Mouse (Mus musculus): ENCODE measurements around the gene Podxl. TPM values are rescaled to one million over a fixed set of nuclear protein-coding genes. Genes with fewer than 3 reads are reported as not detected.

Gene Podxl
- total RNA-seq, 2 experiments from 2014 or later, result not detected

GRCm38 (mm10) chr6:31526929-31527328 lies 36.9 kb downstream of the Podxl start:
- no peak for ATAC-seq (replicated peaks; ENCODE audit: low FRiP score, poor library complexity, severe bottlenecking)

GRCm38 (mm10) chr6:31525231-31525900 lies 38.4 kb downstream of the Podxl start:
- peak; percentile 77; the same call in 1 of the 2 replicates for ATAC-seq (replicated peaks; ENCODE audit: low FRiP score, poor library complexity, severe bottlenecking)

GRCm38 (mm10) chr6:31524647-31525046 lies 39.1 kb downstream of the Podxl start:
- ATAC-seq (replicated peaks; ENCODE audit: low FRiP score, poor library complexity, severe bottlenecking), result no peak

GRCm38 (mm10) chr6:31524121-31524520 lies 39.7 kb downstream of the Podxl start:
- ATAC-seq (replicated peaks; ENCODE audit: low FRiP score, poor library complexity, severe bottlenecking), result no peak

GRCm38 (mm10) chr6:31523657-31524056 lies 40.1 kb downstream of the Podxl start:
- ATAC-seq (replicated peaks; ENCODE audit: low FRiP score, poor library complexity, severe bottlenecking), result no peak

- no peak for ATAC-seq (replicated peaks; ENCODE audit: low FRiP score, poor library complexity, severe bottlenecking)
Measured at GRCm38 (mm10) chr6:31523039-31523438, 40.7 kb downstream of the Podxl start.

GRCm38 (mm10) chr6:31522478-31522877 lies 41.3 kb downstream of the Podxl start:
- no peak for ATAC-seq (replicated peaks; ENCODE audit: low FRiP score, poor library complexity, severe bottlenecking)

GRCm38 (mm10) chr6:31521491-31522355 lies 42.1 kb downstream of the Podxl start:
- no peak for ATAC-seq (replicated peaks; ENCODE audit: low FRiP score, poor library complexity, severe bottlenecking)

- no peak for ATAC-seq (replicated peaks; ENCODE audit: low FRiP score, poor library complexity, severe bottlenecking)
Measured at GRCm38 (mm10) chr6:31520486-31521215, 43.1 kb downstream of the Podxl start.

- peak; percentile 81 for ATAC-seq (replicated peaks; ENCODE audit: low FRiP score, poor library complexity, severe bottlenecking)
Measured at GRCm38 (mm10) chr6:31519001-31519471, 44.7 kb downstream of the Podxl start.

GRCm38 (mm10) chr6:31518338-31518698 lies 45.5 kb downstream of the Podxl start:
- no peak for ATAC-seq (replicated peaks; ENCODE audit: low FRiP score, poor library complexity, severe bottlenecking)

GRCm38 (mm10) chr6:31517681-31518337 lies 46.0 kb downstream of the Podxl start:
- no peak for ATAC-seq (replicated peaks; ENCODE audit: low FRiP score, poor library complexity, severe bottlenecking)

- ATAC-seq (replicated peaks; ENCODE audit: low FRiP score, poor library complexity, severe bottlenecking), result no peak
Measured at GRCm38 (mm10) chr6:31513726-31514125, 50.1 kb downstream of the Podxl start.

- ATAC-seq (replicated peaks; ENCODE audit: low FRiP score, poor library complexity, severe bottlenecking), result no peak
Measured at GRCm38 (mm10) chr6:31502614-31503013, 61.2 kb downstream of the Podxl start.

GRCm38 (mm10) chr6:31500691-31501090 lies 63.1 kb downstream of the Podxl start:
- no peak for ATAC-seq (replicated peaks; ENCODE audit: low FRiP score, poor library complexity, severe bottlenecking)

- no peak for ATAC-seq (replicated peaks; ENCODE audit: low FRiP score, poor library complexity, severe bottlenecking)
Measured at GRCm38 (mm10) chr6:31500260-31500659, 63.5 kb downstream of the Podxl start.

GRCm38 (mm10) chr6:31499836-31500235 lies 63.9 kb downstream of the Podxl start:
- ATAC-seq (replicated peaks; ENCODE audit: low FRiP score, poor library complexity, severe bottlenecking), result no peak

GRCm38 (mm10) chr6:31496227-31496626 lies 67.6 kb downstream of the Podxl start:
- ATAC-seq (replicated peaks; ENCODE audit: low FRiP score, poor library complexity, severe bottlenecking), result no peak

GRCm38 (mm10) chr6:31495122-31495731 lies 68.6 kb downstream of the Podxl start:
- ATAC-seq (replicated peaks; ENCODE audit: low FRiP score, poor library complexity, severe bottlenecking), result no peak
